Mouse (Mus musculus) embryonic fibroblast, embryonic 13.5 days (primary cell): ENCODE results near the gene Rasal1. TPM values are rescaled to one million over a fixed set of nuclear protein-coding genes. Genes with fewer than 3 reads are reported as not detected.

Source experiments
- H3K27ac ChIP-seq: 2 replicates; pipeline ENCODE4 v1.5.1; 2012; ENCODE audit warnings: low read length, control low read depth, inconsistent platforms; ENCODE audit not compliant: insufficient read depth
- H3K4me1 ChIP-seq: 2 replicates; pipeline ENCODE4 v1.6.1; 2011; ENCODE audit warnings: low read length; ENCODE audit not compliant: control insufficient read depth, insufficient read depth
- H3K4me3 ChIP-seq: 2 replicates; pipeline ENCODE4 v1.5.1; 2011; ENCODE audit warnings: mild to moderate bottlenecking, control low read depth, low read length; ENCODE audit not compliant: insufficient read depth
- CTCF ChIP-seq: IDR thresholded peaks from 2 replicates; pipeline ENCODE4 v1.5.1; 2011; ENCODE audit warnings: mild to moderate bottlenecking, control low read depth, low read length, moderate library complexity, borderline replicate concordance; ENCODE audit not compliant: insufficient read depth
- POLR2A ChIP-seq: IDR thresholded peaks from 2 replicates; pipeline ENCODE4 v1.6.1; 2011; ENCODE audit warnings: low read depth, mild to moderate bottlenecking, control low read depth, low read length, moderate library complexity
- polyA plus RNA-seq: library from polyadenylated mRNA; stranded (reverse); fragments of >200 nt; gene quantifications from 2 replicates; pipeline ENCODE4 v1.2.4, GENCODE M21; 2011; ENCODE audit warnings: low read depth; ENCODE audit not compliant: missing spikeins, insufficient read length

The Rasal1 gene
- polyA plus RNA-seq, 1 experiment, result not detected

- Histone ChIP-seq H3K4me3 (no peak overlapping the region), H3K4me1 (no peaks in the 10 kb centered on the region), H3K27ac (no peak overlapping the region)
- TF ChIP-seq CTCF (peak; percentile 87), POLR2A (no peak)
These were observed 28.1 kb upstream of the Rasal1 start for GRCm38 (mm10) chr5:120620375-120621077.

- H3K4me3 ChIP-seq, result no peak overlapping the region
- TF ChIP-seq POLR2A (no peak), CTCF (no peak)
- H3K27ac ChIP-seq, result no peak overlapping the region
- H3K4me1 ChIP-seq, result no peaks in the 10 kb centered on the region
These were observed 27.4 kb upstream of the Rasal1 start for GRCm38 (mm10) chr5:120621078-120621765.

GRCm38 (mm10) chr5:120621846-120622197 is 26.8 kb upstream of the Rasal1 start:
- Histone ChIP-seq H3K27ac (no peak overlapping the region), H3K4me1 (no peaks in the 10 kb centered on the region), H3K4me3 (no peak overlapping the region)
- TF ChIP-seq CTCF (no peak), POLR2A (no peak)

- Histone ChIP-seq H3K4me3 (no peak overlapping the region), H3K27ac (no peak overlapping the region), H3K4me1 (no peaks in the 10 kb centered on the region)
- TF ChIP-seq CTCF (no peak), POLR2A (no peak)
These were observed 26.3 kb upstream of the Rasal1 start for GRCm38 (mm10) chr5:120622198-120622851.

- no peak overlapping the region for H3K27ac ChIP-seq
- no peaks in the 10 kb centered on the region for H3K4me1 ChIP-seq
- H3K4me3 ChIP-seq, result no peak overlapping the region
- no peak for TF ChIP-seq POLR2A
- no peak for TF ChIP-seq CTCF
These were observed 24.2 kb upstream of the Rasal1 start for GRCm38 (mm10) chr5:120624427-120624826.

- Histone ChIP-seq H3K4me1 (no peaks in the 10 kb centered on the region), H3K27ac (no peak overlapping the region), H3K4me3 (no peak overlapping the region)
- TF ChIP-seq POLR2A (no peak), CTCF (no peak)
These were observed 22.2 kb upstream of the Rasal1 start for GRCm38 (mm10) chr5:120626399-120626798.

GRCm38 (mm10) chr5:120627515-120628300 is 20.9 kb upstream of the Rasal1 start:
- no peak overlapping the region for H3K27ac ChIP-seq
- TF ChIP-seq POLR2A (no peak), CTCF (no peak)
- no peaks in the 10 kb centered on the region for H3K4me1 ChIP-seq
- H3K4me3 ChIP-seq, result no peak overlapping the region

GRCm38 (mm10) chr5:120628624-120629023 is 20.0 kb upstream of the Rasal1 start:
- H3K4me1 ChIP-seq, result no peaks in the 10 kb centered on the region
- TF ChIP-seq POLR2A, result no peak
- H3K4me3 ChIP-seq, result no peak overlapping the region

GRCm38 (mm10) chr5:120631128-120631527 is 17.5 kb upstream of the Rasal1 start:
- TF ChIP-seq POLR2A (no peak), CTCF (no peak)
- no peaks in the 10 kb centered on the region for H3K4me1 ChIP-seq
- H3K27ac ChIP-seq, result no peak overlapping the region
- no peak overlapping the region for H3K4me3 ChIP-seq

More at GRCm38 (mm10) chr5:120628624-120629023, 20.0 kb upstream of the Rasal1 start:
- no peak overlapping the region for H3K27ac ChIP-seq
